Mouse (Mus musculus): Measurements from ENCODE around the gene Chrd. TPM values are rescaled to one million over a fixed set of nuclear protein-coding genes. Genes with fewer than 3 reads are reported as not detected.

Chrd gene
- total RNA-seq, 2 experiments from 2014 or later = 2.4 to 2.5 TPM

DNA sequence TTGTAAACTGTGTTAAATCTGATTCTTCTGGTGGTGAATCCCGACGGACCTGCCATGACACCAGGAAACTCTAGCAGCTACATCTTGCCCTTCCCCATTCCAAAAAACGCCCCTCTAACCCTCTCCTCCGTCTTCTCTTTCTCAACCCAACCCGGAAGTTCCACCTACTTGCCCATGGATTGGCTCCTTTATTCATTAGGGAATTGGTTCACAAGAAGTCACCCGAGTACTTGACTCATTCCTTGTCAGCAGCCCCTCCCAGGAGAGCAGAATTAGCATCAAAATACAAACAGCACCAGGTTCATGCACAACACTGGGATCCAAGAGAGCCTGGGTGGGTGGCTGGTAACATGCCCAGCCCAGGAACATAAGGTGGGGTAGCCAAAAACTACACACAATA, 58.9 kb downstream of the Chrd start:
- intact Hi-C loops (cut with DNase I) = no loop called here
- no peak for DNase-seq

Other genes with a start within 250 kb of the Chrd start
- 10 to 100 TPM; 49.7 to 50.4 TPM for gene Eif2b5, start 234.3 kb upstream of the Chrd start, total RNA-seq (2021)
- 10 to 100 TPM; 51.1 to 51.7 TPM for gene Dvl3, start 216.1 kb upstream of the Chrd start, total RNA-seq (2021)
- gene Ap2m1, start 197.6 kb upstream of the Chrd start, total RNA-seq (2021) = 100 to 1,000 TPM; 218 to 220 TPM
- gene Abcf3, start 184.6 kb upstream of the Chrd start, total RNA-seq (2021) = 10 to 100 TPM; 69.1 to 72.7 TPM
- gene Vwa5b2, start 143.7 kb upstream of the Chrd start, total RNA-seq (2021) = not detected
- 1 to 10 TPM; 4.9 to 5.6 TPM for gene Eef1akmt4, start 121.5 kb upstream of the Chrd start, total RNA-seq (2021)
- under 1 TPM in 1 of 2 experiments, not detected in 1; 0.29 TPM for gene Gm49333, start 121.5 kb upstream of the Chrd start, total RNA-seq (2021)
- gene Alg3, start 121.4 kb upstream of the Chrd start, total RNA-seq (2021) = 10 to 100 TPM; 10.4 to 10.5 TPM
- gene Camk2n2, start 111.8 kb upstream of the Chrd start, total RNA-seq (2021) = under 1 TPM; 0.73 to 0.79 TPM
- under 1 TPM; 0.34 to 0.86 TPM for gene Ece2, start 103.3 kb upstream of the Chrd start, total RNA-seq (2021)
- 100 to 1,000 TPM; 191 to 193 TPM for gene Psmd2, start 81.5 kb upstream of the Chrd start, total RNA-seq (2021)
- 100 to 1,000 TPM; 329 to 343 TPM for gene Eif4g1, start 64.8 kb upstream of the Chrd start, total RNA-seq (2021)
- gene Fam131a, start 39.9 kb upstream of the Chrd start, total RNA-seq (2021) = 10 to 100 TPM; 26.6 to 29.8 TPM
- gene Polr2h, start 15.5 kb upstream of the Chrd start, total RNA-seq (2021) = 10 to 100 TPM; 10.2 TPM
- gene Clcn2, start 15.4 kb upstream of the Chrd start, total RNA-seq (2021) = 1 to 10 TPM; 2.2 to 2.4 TPM
- gene Thpo, start 1.4 kb downstream of the Chrd start, total RNA-seq (2021) = under 1 TPM; 0.15 to 0.36 TPM

Data from heart, postnatal 14 days (tissue).